Mouse (Mus musculus): ENCODE results near the gene Trim47.

Gene Trim47

DNA sequence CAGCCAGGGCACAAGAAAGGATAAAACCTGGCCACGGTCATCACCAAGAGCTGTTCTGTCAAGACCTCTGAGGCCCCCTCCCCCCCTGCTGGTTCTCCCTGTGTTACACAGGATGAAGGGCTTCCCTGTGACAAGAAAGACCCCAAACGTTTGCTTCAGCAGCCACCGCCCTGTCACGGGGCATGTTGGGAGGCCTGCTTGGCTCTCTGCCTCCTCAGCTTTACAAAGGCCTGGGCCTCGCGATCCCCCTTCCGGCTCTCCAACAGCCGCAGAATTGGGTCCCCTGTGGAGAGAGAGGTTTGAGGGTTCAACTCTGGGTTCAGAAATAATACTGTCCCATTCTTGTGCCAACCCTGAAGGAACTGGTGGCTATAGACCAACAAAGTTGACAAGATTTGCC is 64.5 kb downstream of the Trim47 start:
- DNase-seq (ENCODE audit: low spot score in 2 of 2) = no peak

GRCm38 (mm10) chr11:116061641-116062415 is 65.2 kb downstream of the Trim47 start:
- no peak for DNase-seq (ENCODE audit: low spot score in 2 of 2)

DNA sequence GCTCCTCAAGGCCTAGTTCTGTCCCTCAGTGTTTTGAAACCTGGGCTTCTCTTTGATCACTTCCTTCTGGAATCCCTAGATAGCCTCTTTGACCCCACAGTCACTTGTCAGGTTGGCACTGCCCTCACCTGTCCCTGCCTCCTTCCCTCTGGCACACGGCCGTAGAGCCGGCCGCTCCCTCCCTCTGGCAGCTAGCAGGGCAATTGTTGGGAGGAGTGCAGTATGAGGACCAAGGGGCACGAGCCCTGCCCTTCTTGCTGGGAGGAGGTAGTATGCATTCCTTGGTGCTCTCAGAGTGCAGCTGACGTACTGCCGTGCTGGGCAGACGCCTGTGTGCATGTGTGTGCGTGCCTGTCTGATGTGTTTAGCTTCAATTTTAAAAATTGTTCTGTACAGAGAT is 66.4 kb downstream of the Trim47 start:
- no peak for DNase-seq (ENCODE audit: low spot score in 2 of 2)

- DNase-seq (ENCODE audit: low spot score in 2 of 2) = no peak
Observed at GRCm38 (mm10) chr11:116059691-116060025, 67.4 kb downstream of the Trim47 start.

GRCm38 (mm10) chr11:116058868-116059690 is 67.9 kb downstream of the Trim47 start:
- no peak for DNase-seq (ENCODE audit: low spot score in 2 of 2)

GRCm38 (mm10) chr11:116058022-116058614 is 68.9 kb downstream of the Trim47 start:
- DNase-seq (ENCODE audit: low spot score in 2 of 2) = no peak

- DNase-seq (ENCODE audit: low spot score in 2 of 2) = no peak
Observed at GRCm38 (mm10) chr11:116057237-116057881, 69.7 kb downstream of the Trim47 start.

GRCm38 (mm10) chr11:116055873-116056272 is 71.1 kb downstream of the Trim47 start:
- DNase-seq (ENCODE audit: low spot score in 2 of 2) = no peak

All from frontal cortex, postnatal 10 days (tissue).